Mouse (Mus musculus): ENCODE data around the gene Itk.
"Not testable (repeated sequence)": the region's sequence is repeated elsewhere in the genome, so short reads cannot be mapped to it uniquely, and the experiment has no call there.

Gene Itk

GRCm38 (mm10) chr11:46389336-46390117, at the start of gene Itk:
Gene Itk (minus strand): TSS chr11:46389515.
- peak; percentile 7 for DNase-seq

DNA sequence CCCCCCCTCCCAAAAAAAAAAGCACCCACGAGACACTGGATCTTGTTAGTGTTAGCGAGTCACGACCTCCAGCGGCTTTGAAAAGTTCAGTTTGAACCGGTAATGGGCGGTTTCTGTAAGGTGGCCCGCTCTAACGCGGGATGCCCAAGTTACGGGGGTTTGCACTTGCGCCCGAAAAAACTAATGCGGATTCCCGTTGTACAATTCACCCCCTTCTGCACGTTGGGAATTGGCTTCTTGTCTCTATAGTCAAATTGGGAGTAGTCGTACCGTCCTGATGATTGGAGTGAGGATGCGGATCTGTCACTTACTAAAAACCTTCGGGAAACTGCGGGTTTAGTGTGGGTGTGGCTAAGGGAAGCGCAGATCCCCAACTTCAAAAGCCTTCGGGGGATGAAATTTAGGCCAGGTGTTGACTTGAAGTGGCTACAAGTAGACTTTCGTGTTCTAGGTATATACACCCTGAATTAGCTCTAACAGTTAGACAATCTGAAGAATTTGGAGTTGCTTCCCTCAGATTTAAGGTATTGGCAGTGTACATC, 48.2 kb upstream of the Itk start:
- DNase-seq: peak; percentile 17

DNA sequence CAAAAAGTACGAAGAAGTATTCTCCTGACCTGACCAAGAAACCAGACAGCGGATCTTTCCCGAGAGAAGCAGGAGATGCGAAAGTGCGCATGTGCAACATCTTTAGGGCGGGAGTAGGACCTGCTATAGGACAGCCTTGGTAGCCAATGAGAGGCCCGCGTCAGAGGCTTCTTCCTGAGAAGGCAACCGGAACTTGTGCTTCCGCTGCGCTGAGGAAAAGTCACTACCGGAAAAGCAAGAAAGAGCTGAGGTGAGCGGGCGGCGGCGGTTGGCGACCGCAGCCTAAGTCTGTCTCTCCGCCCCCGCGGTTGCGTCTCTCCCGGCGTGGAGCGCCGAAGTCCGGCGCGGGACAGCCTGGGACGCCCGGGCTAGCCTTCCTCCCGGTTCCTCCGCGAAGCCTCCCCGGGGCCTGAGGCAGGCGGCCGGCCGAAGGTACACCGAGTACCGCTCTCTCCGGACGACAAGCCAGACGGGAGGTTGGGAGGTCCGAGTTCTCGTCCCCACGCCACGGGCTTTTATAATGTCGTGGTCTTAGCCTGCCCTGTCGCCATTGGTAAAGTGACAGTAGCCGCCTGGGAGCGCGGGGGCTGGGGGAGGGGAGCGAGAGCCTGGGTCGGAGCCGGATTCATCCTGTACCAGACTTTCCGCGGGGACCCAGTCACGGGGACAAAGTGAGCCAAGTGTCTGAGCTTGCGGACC, 47.6 kb upstream of the Itk start, which contains the start of gene Med7:
TSS of gene Med7 (plus strand) at position 166 of the 699 bp plus-strand sequence.
- peak; percentile 98 for DNase-seq

- DNase-seq: no peak
These were observed 46.0 kb upstream of the Itk start for GRCm38 (mm10) chr11:46435363-46435762.

- peak; percentile 85 for DNase-seq
These were observed 41.8 kb upstream of the Itk start for GRCm38 (mm10) chr11:46431129-46431528.

DNA sequence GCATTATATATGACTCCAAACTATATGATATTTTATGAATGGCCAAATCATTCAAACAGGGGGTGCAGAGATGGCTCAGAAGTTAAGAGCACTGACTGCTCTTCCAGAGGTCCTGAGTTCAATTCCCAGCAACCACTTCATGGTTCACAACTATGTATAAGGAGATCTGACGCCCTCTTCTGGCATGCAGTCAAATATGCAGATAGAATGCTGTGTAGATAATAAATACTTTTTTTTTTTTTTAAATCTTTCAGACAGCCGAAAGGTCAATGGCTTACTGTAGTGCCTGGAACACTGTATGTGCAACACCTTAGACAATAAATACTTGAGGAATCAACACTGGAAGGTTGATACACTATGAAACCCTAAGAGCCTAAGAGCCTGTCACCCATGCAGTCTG, 40.8 kb upstream of the Itk start:
- DNase-seq: no peak

DNA sequence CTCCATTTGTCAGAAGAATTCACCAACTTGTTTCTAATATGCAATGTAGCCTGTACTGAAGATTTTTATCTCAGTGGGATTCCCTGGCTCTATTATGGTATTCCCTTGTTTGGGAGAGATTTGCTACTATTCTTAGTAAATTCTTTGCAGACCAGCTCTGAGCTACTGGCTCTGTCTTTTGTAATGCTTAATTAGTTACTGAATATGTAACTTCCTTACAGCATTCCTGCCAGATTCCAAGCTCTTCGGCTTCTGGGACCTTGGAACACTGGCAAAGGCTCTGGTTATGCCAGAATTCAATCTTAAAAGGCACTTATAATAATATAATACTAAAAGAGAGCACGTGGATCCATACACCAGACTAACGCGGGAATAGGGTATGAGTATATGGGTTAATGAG, 38.8 kb upstream of the Itk start:
- DNase-seq: not testable (repeated sequence)

GRCm38 (mm10) chr11:46421086-46421888, 32.0 kb upstream of the Itk start:
- no peak for DNase-seq

DNA sequence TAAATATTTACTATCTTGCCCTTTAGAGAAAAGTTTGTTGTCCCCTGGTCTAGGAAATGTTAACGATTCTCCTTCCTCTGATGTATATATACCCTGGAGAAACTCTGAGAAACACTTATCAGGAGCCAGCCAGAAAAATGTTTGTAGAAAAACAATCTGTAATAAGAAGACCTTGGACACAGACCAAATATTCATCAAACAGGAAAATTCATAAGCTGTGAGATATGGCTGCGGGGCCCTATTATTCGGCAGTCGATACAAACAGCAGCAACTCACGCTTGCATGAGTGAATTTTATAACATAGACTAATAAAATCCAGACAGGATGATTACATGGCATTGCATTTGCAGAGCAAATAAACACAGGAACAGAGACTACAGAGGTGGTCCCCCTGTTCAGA, 29.5 kb upstream of the Itk start:
- no peak for DNase-seq

DNA sequence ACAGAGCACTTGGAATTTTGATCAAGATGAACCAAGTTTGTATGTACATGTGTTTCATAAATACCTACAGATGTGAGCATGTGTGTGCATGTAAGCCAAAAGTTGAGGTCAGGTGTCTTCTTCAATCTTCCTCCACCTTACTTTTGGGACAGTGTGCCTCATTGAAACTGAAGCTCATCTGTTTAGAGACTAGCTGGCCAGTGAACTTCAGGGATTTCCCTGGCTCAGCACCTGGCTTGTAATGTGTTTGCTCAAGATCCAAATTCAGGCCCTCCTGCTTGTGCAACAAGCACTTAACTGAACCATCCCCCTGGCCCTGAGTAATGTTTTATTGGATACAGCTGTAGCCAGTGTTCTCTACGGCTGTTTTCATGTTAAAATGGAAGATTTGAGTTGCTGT, 29.1 kb upstream of the Itk start:
- DNase-seq: peak; percentile 9

GRCm38 (mm10) chr11:46410018-46410563, 20.8 kb upstream of the Itk start:
- no peak for DNase-seq

DNA sequence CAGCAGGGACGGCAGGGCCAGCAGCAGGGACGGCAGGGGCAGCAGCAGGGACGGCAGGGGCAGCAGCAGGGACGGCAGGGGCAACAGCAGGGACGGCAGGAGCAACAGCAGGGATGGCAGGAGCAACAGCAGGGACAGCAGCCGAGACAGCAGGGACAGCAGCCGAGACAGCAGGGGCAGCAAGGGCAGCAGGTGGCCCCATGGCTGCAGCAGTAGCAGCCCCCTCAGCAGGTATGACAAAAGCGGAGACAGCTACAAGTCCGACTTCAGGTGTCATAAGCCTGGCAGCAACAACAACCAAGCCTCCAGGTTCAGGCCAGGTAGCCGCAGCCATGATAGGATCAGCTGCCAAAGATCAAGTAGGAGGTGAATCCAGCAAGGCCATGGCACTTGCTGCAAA, 17.4 kb upstream of the Itk start:
- DNase-seq: no peak

DNA sequence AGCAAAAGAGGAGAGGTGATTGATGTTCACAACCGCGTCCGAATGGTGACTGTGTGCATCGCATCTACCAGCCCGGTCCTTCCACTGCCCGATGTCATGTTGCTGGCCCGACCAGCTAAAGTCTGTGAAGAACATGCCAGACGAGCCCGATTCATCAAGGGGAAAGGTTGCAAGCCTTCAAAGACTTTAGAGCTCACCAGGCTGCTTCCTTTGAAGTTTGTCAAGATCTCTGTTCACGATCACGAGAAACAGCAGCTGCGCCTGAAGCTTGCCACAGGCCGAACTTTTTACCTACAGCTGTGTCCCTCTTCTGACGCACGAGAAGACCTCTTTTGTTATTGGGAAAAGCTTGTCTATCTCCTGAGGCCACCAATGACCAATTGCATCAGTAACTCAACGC, 15.7 kb upstream of the Itk start:
- no peak for DNase-seq

GRCm38 (mm10) chr11:46401555-46401954, 12.2 kb upstream of the Itk start:
- no peak for DNase-seq

- DNase-seq: peak; percentile 10
These were observed 9.6 kb upstream of the Itk start for GRCm38 (mm10) chr11:46398933-46399383.

GRCm38 (mm10) chr11:46398473-46398872, 9.2 kb upstream of the Itk start:
- no peak for DNase-seq

DNA sequence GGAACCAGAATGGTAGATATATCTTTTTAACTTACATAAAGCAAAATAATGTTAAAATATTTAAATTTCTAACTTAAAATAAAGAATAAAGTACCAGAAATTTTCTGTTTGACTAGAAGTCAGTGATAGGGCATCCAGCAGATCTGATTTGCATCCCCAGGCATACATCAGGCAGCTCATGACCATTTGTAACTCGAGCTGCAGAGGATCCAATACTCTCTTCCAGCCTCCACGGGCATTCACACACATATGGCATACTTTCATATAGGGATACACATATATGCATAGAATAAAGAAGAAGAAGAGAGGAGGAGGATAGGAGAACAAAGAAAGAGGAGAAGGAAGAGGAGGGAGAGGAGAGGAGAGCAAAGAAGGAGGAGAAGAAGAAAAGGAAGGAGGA, 8.6 kb upstream of the Itk start:
- DNase-seq: no peak

DNA sequence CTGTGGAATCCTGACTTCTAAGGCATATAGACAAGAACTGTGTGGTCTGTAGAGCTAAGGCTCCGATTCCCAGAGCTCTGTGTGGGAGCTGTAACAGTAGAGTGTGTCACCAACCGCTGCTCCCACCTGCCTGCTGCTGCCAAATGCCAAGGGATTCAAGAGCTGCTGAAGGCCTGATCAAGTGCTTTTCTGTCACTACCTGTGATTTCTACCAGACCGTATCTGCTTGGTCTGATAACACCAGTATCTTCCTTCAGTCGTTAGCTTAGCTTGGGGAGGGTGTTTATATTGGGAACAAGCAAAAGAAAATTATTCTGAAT, 7.5 kb upstream of the Itk start:
- DNase-seq: no peak

GRCm38 (mm10) chr11:46396167-46396859, 7.0 kb upstream of the Itk start, which contains the start of gene Fam71b:
Gene Fam71b (plus strand): TSS chr11:46396559.
- peak; percentile 15 for DNase-seq

DNA sequence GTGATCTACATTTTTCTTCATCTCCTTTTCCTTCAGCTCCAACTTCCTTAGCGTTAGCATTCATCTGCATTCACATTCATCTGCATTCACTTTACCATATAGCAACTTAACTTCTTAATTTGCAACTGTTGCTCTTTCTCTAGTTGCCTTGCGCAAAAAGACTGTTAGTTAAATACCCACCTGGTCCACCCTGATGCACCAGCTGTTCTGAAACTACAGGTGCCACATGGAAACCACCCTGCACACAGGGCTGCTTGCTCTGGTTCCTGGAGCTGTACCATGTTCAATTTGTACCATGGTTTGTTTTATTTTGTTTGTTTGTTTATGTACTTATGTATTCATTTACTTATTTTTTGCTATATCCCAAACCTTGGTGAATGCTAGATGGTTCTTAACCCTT, 6.4 kb upstream of the Itk start:
- no peak for DNase-seq

- DNase-seq: no peak
These were observed 5.8 kb upstream of the Itk start for GRCm38 (mm10) chr11:46395088-46395487.

DNA sequence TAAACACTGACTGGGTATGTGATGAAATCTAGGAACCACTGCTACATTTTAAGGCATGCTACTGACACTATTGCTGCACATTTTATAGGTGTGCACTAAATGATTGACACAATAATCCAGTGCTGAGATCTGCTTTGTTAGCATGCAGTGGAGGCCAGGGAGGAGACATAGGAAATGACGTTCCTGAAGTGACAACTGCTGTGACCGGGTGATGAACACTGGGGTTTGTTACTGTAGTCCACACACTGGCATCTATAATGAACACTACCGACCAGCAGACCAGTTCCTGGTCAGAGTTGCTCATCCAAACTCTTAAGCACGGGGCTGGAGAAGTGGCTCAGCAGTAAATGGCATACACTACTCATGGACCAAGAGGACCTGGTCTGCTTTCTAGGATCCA, 4.1 kb upstream of the Itk start:
- DNase-seq: no peak

Data from lung, postnatal 36 days (tissue).